Mouse (Mus musculus) MN1 (cell line): ENCODE data around the gene Prpf6.

Experiments used
- DNase-seq: peaks from one replicate; pipeline ENCODE4 v3.0.0-alpha.2; 2016; ENCODE audit warnings: low spot score

Gene Prpf6

GRCm38 (mm10) chr2:181597378-181598061, 5.9 kb downstream of the Prpf6 start:
- peak; percentile 87 for DNase-seq

GRCm38 (mm10) chr2:181598454-181599351, 7.0 kb downstream of the Prpf6 start, which contains the start of gene Samd10:
Samd10 (minus strand) TSS chr2:181599212.
- peak; percentile 84 for DNase-seq

- no peak for DNase-seq
Observed at GRCm38 (mm10) chr2:181600226-181600758, 8.6 kb downstream of the Prpf6 start.

- DNase-seq = peak; percentile 99
Observed at GRCm38 (mm10) chr2:181600828-181601750, 9.4 kb downstream of the Prpf6 start.

GRCm38 (mm10) chr2:181601751-181602145, 10.1 kb downstream of the Prpf6 start:
- DNase-seq = peak; percentile 35

- no peak for DNase-seq
Observed at GRCm38 (mm10) chr2:181602367-181602766, 10.7 kb downstream of the Prpf6 start.

GRCm38 (mm10) chr2:181618761-181619495, 27.3 kb downstream of the Prpf6 start:
- DNase-seq = no peak

GRCm38 (mm10) chr2:181623401-181623800, 31.7 kb downstream of the Prpf6 start:
- no peak for DNase-seq

GRCm38 (mm10) chr2:181628471-181628870, 36.8 kb downstream of the Prpf6 start:
- no peak for DNase-seq

GRCm38 (mm10) chr2:181632624-181633023, 41.0 kb downstream of the Prpf6 start:
- no peak for DNase-seq

GRCm38 (mm10) chr2:181635865-181636264, 44.2 kb downstream of the Prpf6 start:
- DNase-seq = no peak

GRCm38 (mm10) chr2:181644361-181644760, 52.7 kb downstream of the Prpf6 start:
- DNase-seq = peak; percentile 56

- DNase-seq = peak; percentile 18
Observed at GRCm38 (mm10) chr2:181645666-181646065, 54.0 kb downstream of the Prpf6 start.

- no peak for DNase-seq
Observed at GRCm38 (mm10) chr2:181646626-181647472, 55.2 kb downstream of the Prpf6 start.

GRCm38 (mm10) chr2:181648926-181649325, 57.3 kb downstream of the Prpf6 start:
- DNase-seq = peak; percentile 51

- no peak for DNase-seq
Observed at GRCm38 (mm10) chr2:181653065-181653464, 61.4 kb downstream of the Prpf6 start.

GRCm38 (mm10) chr2:181653523-181653922, 61.9 kb downstream of the Prpf6 start:
- no peak for DNase-seq

GRCm38 (mm10) chr2:181656734-181657133, 65.1 kb downstream of the Prpf6 start, which contains the start of gene Gm29797:
Gm29797 (plus strand) TSS chr2:181657034.
- no peak for DNase-seq

GRCm38 (mm10) chr2:181657441-181657840, 65.8 kb downstream of the Prpf6 start:
- DNase-seq = no peak

- no peak for DNase-seq
Observed at GRCm38 (mm10) chr2:181658528-181658927, 66.9 kb downstream of the Prpf6 start.
